Mouse (Mus musculus): ENCODE measurements around the gene Zcchc3. TPM values are rescaled to one million over a fixed set of nuclear protein-coding genes. Genes with fewer than 3 reads are reported as not detected.

Zcchc3 gene
- polyA plus RNA-seq, 1 experiment from 2014 or later = 19.9 TPM

Other genes starting within 250 kb of the Zcchc3 start
- 74.1 and 78.3 TPM in 2 replicates for gene Csnk2a1, start 188.2 kb downstream of the Zcchc3 start, polyA plus RNA-seq (2015; fragmentation: Nextera tagmentation; extraction: Ambion mirVana)
- gene Tbc1d20, start 121.2 kb downstream of the Zcchc3 start, polyA plus RNA-seq (2015; fragmentation: Nextera tagmentation; extraction: Ambion mirVana) = 35.8 and 38.9 TPM in 2 replicates
- 72.6 and 75.2 TPM in 2 replicates for gene Rbck1, start 82.4 kb downstream of the Zcchc3 start, polyA plus RNA-seq (2015; fragmentation: Nextera tagmentation; extraction: Ambion mirVana)
- gene Trib3, start 71.0 kb downstream of the Zcchc3 start, polyA plus RNA-seq (2015; fragmentation: Nextera tagmentation; extraction: Ambion mirVana) = 2.4 and 2.8 TPM in 2 replicates
- gene Nrsn2, start 38.4 kb downstream of the Zcchc3 start, polyA plus RNA-seq (2015; fragmentation: Nextera tagmentation; extraction: Ambion mirVana) = 1.8 and 2.3 TPM in 2 replicates
- 4.5 and 5.2 TPM in 2 replicates for gene Sox12, start 17.0 kb downstream of the Zcchc3 start, polyA plus RNA-seq (2015; fragmentation: Nextera tagmentation; extraction: Ambion mirVana)
- gene 6820408C15Rik, start 560 bp upstream of the Zcchc3 start, polyA plus RNA-seq (2015; fragmentation: Nextera tagmentation; extraction: Ambion mirVana) = 0.26 and 0.79 TPM in 2 replicates
- not detected in 2 replicates for gene Defb23, start 49.6 kb upstream of the Zcchc3 start, polyA plus RNA-seq (2015; fragmentation: Nextera tagmentation; extraction: Ambion mirVana)
- gene Defb20, start 62.0 kb upstream of the Zcchc3 start, polyA plus RNA-seq (2015; fragmentation: Nextera tagmentation; extraction: Ambion mirVana) = not detected in 2 replicates
- gene Defb22, start 75.1 kb upstream of the Zcchc3 start, polyA plus RNA-seq (2015; fragmentation: Nextera tagmentation; extraction: Ambion mirVana) = not detected in 2 replicates
- not detected in 2 replicates for gene Defb26, start 96.7 kb upstream of the Zcchc3 start, polyA plus RNA-seq (2015; fragmentation: Nextera tagmentation; extraction: Ambion mirVana)
- gene Defb28, start 103.2 kb upstream of the Zcchc3 start, polyA plus RNA-seq (2015; fragmentation: Nextera tagmentation; extraction: Ambion mirVana) = not detected in 2 replicates
- not detected in 2 replicates for gene Defb29, start 125.1 kb upstream of the Zcchc3 start, polyA plus RNA-seq (2015; fragmentation: Nextera tagmentation; extraction: Ambion mirVana)
- not detected in 2 replicates for gene Gm17416, start 154.3 kb upstream of the Zcchc3 start, polyA plus RNA-seq (2015; fragmentation: Nextera tagmentation; extraction: Ambion mirVana)
- not detected in 2 replicates for gene Defb21, start 157.7 kb upstream of the Zcchc3 start, polyA plus RNA-seq (2015; fragmentation: Nextera tagmentation; extraction: Ambion mirVana)
- gene Defb19, start 165.3 kb upstream of the Zcchc3 start, polyA plus RNA-seq (2015; fragmentation: Nextera tagmentation; extraction: Ambion mirVana) = not detected in 2 replicates
- not detected in 2 replicates for gene Defb45, start 184.4 kb upstream of the Zcchc3 start, polyA plus RNA-seq (2015; fragmentation: Nextera tagmentation; extraction: Ambion mirVana)
- gene Defb36, start 189.3 kb upstream of the Zcchc3 start, polyA plus RNA-seq (2015; fragmentation: Nextera tagmentation; extraction: Ambion mirVana) = not detected in 2 replicates
- 0.62 and 1.4 TPM in 2 replicates for gene Defb25, start 208.0 kb upstream of the Zcchc3 start, polyA plus RNA-seq (2015; fragmentation: Nextera tagmentation; extraction: Ambion mirVana)
- 20.0 and 20.6 TPM in 2 replicates for gene Rem1, start 211.9 kb upstream of the Zcchc3 start, polyA plus RNA-seq (2015; fragmentation: Nextera tagmentation; extraction: Ambion mirVana)

All from stomach, embryonic 16.5 days (tissue).